Mouse (Mus musculus): ENCODE data around the gene Neurl4.

- TF ChIP-seq POLR2A (IDR thresholded peaks at IDR 0.05; ENCODE audit: borderline replicate concordance, low read depth, low read length) = no peak
- TF ChIP-seq CTCF (IDR thresholded peaks at IDR 0.05; ENCODE audit: low read depth, low read length) = no peak
Observed at GRCm38 (mm10) chr11:69854680-69855079, 46.2 kb upstream of the Neurl4 start.
